Mouse (Mus musculus): ENCODE results near the gene Rab29. TPM values are rescaled to one million over a fixed set of nuclear protein-coding genes. Genes with fewer than 3 reads are reported as not detected.
"Not testable (repeated sequence)": the region's sequence is repeated elsewhere in the genome, so short reads cannot be mapped to it uniquely, and the experiment has no call there.

The Rab29 gene
- polyA plus RNA-seq, 1 experiment from 2014 or later: 10.2 TPM

- no peak overlapping the region for H3K4me3 ChIP-seq
- no peaks in the 10 kb centered on the region for H3K36me3 ChIP-seq
- H3K27me3 ChIP-seq (ENCODE audit: low read depth, poor library complexity, severe bottlenecking): peaks cover 17% of the 10 kb centered on the region
- peaks cover 9% of the 10 kb centered on the region for H3K4me1 ChIP-seq
- no peak for DNase-seq (ENCODE audit: low spot score)
- 83% methylated on average over 2 of the region's 2 CpGs for WGBS
- H3K27ac ChIP-seq (replicated peaks): no peak overlapping the region
- no peaks in the 10 kb centered on the region for H3K9me3 ChIP-seq (replicated peaks)
Measured at GRCm38 (mm10) chr1:131869561-131869960, 2.5 kb downstream of the Rab29 start.

DNA sequence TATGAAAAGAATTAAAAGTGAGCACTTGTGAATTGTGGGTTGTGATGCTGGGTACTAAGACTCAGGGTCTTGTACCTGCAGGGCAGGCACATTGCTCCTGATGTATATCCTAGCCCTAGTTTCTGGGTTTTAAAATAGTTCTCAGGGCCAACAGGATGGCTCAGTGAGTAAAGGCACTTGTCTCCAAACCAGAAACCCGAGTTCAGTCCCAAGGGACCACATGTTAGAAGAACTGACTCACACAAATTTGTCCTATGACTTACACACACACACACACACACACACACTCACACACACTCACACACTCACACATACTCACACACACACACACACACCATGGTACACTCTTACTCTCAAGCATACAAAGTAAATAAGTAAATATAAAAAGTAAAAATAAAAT, 5.8 kb downstream of the Rab29 start:
- Histone ChIP-seq H3K4me3 (no peak overlapping the region), H3K4me1 (peaks cover 4% of the 10 kb centered on the region), H3K9me3 (replicated peaks) (no peaks in the 10 kb centered on the region), H3K27ac (replicated peaks) (no peak overlapping the region), H3K36me3 (no peaks in the 10 kb centered on the region), H3K27me3 (ENCODE audit: low read depth, poor library complexity, severe bottlenecking) (peaks cover 13% of the 10 kb centered on the region)
- DNase-seq (ENCODE audit: low spot score): no peak
- 77% methylated on average over 1 of the region's 1 CpGs for WGBS

DNA sequence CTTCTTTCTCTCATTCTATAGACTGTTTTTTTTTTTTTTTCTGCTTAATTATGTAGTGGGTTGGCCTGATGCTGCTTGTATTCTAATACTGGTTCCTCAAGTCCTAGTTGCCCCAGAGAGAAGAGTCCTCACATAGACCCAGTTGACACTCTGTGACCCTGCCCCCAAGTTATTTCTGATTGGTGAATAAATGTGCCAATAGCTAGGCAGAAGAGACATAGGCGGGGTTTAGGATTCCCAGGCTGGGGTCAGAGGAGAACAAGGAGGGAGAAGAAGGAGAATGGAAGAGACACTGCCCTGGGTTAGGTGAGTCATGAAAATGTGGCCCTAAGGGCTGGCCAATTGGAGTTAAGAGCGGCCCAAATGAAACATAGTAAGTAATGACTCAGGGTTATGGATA, 12.8 kb downstream of the Rab29 start:
- no peak overlapping the region for H3K4me3 ChIP-seq
- no peaks in the 10 kb centered on the region for H3K27me3 ChIP-seq (ENCODE audit: low read depth, poor library complexity, severe bottlenecking)
- H3K27ac ChIP-seq (replicated peaks): no peak overlapping the region
- no peak for DNase-seq (ENCODE audit: low spot score)
- H3K4me1 ChIP-seq: peaks cover 16% of the 10 kb centered on the region
- no peaks in the 10 kb centered on the region for H3K9me3 ChIP-seq (replicated peaks)
- H3K36me3 ChIP-seq: no peaks in the 10 kb centered on the region
- WGBS: 67% methylated on average over 2 of the region's 2 CpGs

DNA sequence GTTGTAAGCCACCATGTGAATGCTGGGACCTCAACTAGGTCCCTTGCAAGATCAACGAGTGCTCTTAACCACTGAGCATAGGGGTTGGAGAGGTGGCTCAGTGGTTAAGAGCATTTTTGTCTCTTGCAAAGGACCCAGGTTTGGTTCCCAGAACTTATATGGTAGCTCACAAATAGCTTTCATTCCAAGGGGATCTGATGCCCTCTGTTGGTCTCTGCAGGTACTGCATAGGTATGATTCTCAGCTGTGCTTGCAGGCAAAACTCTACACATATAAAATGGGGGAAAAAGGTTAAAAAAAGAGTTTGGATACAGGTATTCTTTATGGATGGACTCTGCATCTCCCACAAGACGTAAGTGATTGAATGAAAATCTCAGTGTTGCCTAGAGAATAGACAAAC, 15.8 kb downstream of the Rab29 start:
- Histone ChIP-seq H3K9me3 (replicated peaks) (no peaks in the 10 kb centered on the region), H3K4me3 (no peak overlapping the region), H3K27me3 (ENCODE audit: low read depth, poor library complexity, severe bottlenecking) (no peaks in the 10 kb centered on the region), H3K36me3 (no peaks in the 10 kb centered on the region), H3K4me1 (peaks cover 16% of the 10 kb centered on the region), H3K27ac (replicated peaks) (no peak overlapping the region)
- 67% methylated on average over 2 of the region's 2 CpGs for WGBS
- DNase-seq (ENCODE audit: low spot score): peak; percentile 21

GRCm38 (mm10) chr1:131886173-131886572, 19.1 kb downstream of the Rab29 start:
- no peaks in the 10 kb centered on the region for H3K9me3 ChIP-seq (replicated peaks)
- H3K4me3 ChIP-seq: no peak overlapping the region
- H3K4me1 ChIP-seq: peaks cover 16% of the 10 kb centered on the region
- DNase-seq (ENCODE audit: low spot score): no peak
- 81% methylated on average over 2 of the region's 2 CpGs for WGBS
- H3K27me3 ChIP-seq (ENCODE audit: low read depth, poor library complexity, severe bottlenecking): no peaks in the 10 kb centered on the region
- no peak overlapping the region for H3K27ac ChIP-seq (replicated peaks)
- no peaks in the 10 kb centered on the region for H3K36me3 ChIP-seq

- no peak overlapping the region for H3K4me3 ChIP-seq
- 88% methylated on average over 3 of the region's 3 CpGs for WGBS
Measured at GRCm38 (mm10) chr1:131886641-131887040, 19.6 kb downstream of the Rab29 start.

GRCm38 (mm10) chr1:131890043-131890658, 23.1 kb downstream of the Rab29 start:
- 82% methylated on average over 6 of the region's 6 CpGs for WGBS
- H3K27me3 ChIP-seq (ENCODE audit: low read depth, poor library complexity, severe bottlenecking): no peaks in the 10 kb centered on the region
- no peak overlapping the region for H3K27ac ChIP-seq (replicated peaks)
- DNase-seq (ENCODE audit: low spot score): no peak
- H3K4me3 ChIP-seq: no peak overlapping the region
- H3K36me3 ChIP-seq: no peaks in the 10 kb centered on the region
- H3K4me1 ChIP-seq: no peaks in the 10 kb centered on the region
- no peaks in the 10 kb centered on the region for H3K9me3 ChIP-seq (replicated peaks)

More at GRCm38 (mm10) chr1:131886641-131887040, 19.6 kb downstream of the Rab29 start:
- no peak overlapping the region for H3K27ac ChIP-seq (replicated peaks)
- H3K9me3 ChIP-seq (replicated peaks): no peaks in the 10 kb centered on the region
- H3K4me1 ChIP-seq: peaks cover 13% of the 10 kb centered on the region
- H3K36me3 ChIP-seq: no peaks in the 10 kb centered on the region
- no peak for DNase-seq (ENCODE audit: low spot score)
- H3K27me3 ChIP-seq (ENCODE audit: low read depth, poor library complexity, severe bottlenecking): no peaks in the 10 kb centered on the region

- no peaks in the 10 kb centered on the region for H3K4me1 ChIP-seq
- H3K9me3 ChIP-seq (replicated peaks): no peaks in the 10 kb centered on the region
- WGBS: 74% methylated on average over 4 of the region's 4 CpGs
- no peaks in the 10 kb centered on the region for H3K36me3 ChIP-seq
- DNase-seq (ENCODE audit: low spot score): no peak
- no peak overlapping the region for H3K4me3 ChIP-seq
- no peaks in the 10 kb centered on the region for H3K27me3 ChIP-seq (ENCODE audit: low read depth, poor library complexity, severe bottlenecking)
- no peak overlapping the region for H3K27ac ChIP-seq (replicated peaks)
Measured at GRCm38 (mm10) chr1:131891436-131891835, 24.4 kb downstream of the Rab29 start.

DNA sequence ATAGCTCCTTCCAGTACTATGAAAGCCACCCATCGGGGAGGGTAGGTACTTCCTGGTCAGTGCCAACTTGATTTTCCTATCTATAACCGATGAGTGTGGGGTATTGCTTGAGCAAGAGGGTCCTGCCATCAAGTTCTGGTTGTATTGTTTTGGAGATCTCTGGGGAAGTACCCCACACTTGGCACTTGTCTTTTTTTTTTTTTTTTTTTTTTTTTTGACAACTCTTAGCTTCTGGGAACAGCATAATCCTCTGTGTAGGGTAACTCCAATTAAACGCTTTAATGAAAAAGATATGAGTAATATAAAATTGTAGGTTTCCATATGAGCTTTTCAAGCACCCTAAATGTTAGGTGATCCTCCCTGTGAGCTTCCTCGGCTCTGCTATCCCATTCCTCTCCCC, 35.7 kb downstream of the Rab29 start:
- no peaks in the 10 kb centered on the region for H3K36me3 ChIP-seq
- no peak for DNase-seq (ENCODE audit: low spot score)
- H3K27ac ChIP-seq (replicated peaks): no peak overlapping the region
- no peak overlapping the region for H3K4me3 ChIP-seq
- H3K27me3 ChIP-seq (ENCODE audit: low read depth, poor library complexity, severe bottlenecking): peaks cover 22% of the 10 kb centered on the region
- no peaks in the 10 kb centered on the region for H3K4me1 ChIP-seq
- H3K9me3 ChIP-seq (replicated peaks): no peaks in the 10 kb centered on the region
- 90% methylated on average over 4 of the region's 4 CpGs for WGBS

GRCm38 (mm10) chr1:131903251-131903650, 36.2 kb downstream of the Rab29 start:
- DNase-seq (ENCODE audit: low spot score): no peak
- 90% methylated on average over 7 of the region's 7 CpGs for WGBS

DNA sequence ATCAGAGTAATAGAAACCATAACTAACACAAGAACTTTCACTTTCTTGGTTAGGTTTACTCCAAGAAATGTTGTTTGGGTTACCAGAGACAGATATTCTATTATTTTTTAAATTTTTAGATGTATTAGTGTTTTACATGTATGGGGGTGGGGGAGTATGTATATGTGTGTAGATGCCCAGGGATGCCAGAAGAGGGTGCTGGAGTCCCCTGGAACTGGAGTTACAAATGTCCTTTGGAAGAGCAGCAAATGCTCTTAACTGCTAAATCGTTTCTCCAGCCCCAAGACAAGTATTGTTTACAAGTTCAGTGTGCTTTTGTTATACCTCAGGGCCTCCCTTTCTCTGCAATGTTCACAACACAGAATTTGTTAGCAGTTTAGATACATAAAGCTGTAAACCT, 38.5 kb downstream of the Rab29 start:
- no peaks in the 10 kb centered on the region for H3K9me3 ChIP-seq (replicated peaks)
- no peaks in the 10 kb centered on the region for H3K4me1 ChIP-seq
- H3K27me3 ChIP-seq (ENCODE audit: low read depth, poor library complexity, severe bottlenecking): peaks cover 32% of the 10 kb centered on the region
- no peak overlapping the region for H3K4me3 ChIP-seq
- WGBS: 19% methylated on average over 1 of the region's 1 CpGs
- DNase-seq (ENCODE audit: low spot score): no peak
- no peak overlapping the region for H3K27ac ChIP-seq (replicated peaks)
- no peaks in the 10 kb centered on the region for H3K36me3 ChIP-seq

More at GRCm38 (mm10) chr1:131903251-131903650, 36.2 kb downstream of the Rab29 start:
- Histone ChIP-seq H3K4me1 (no peaks in the 10 kb centered on the region), H3K36me3 (no peaks in the 10 kb centered on the region), H3K4me3 (no peak overlapping the region), H3K27ac (replicated peaks) (no peak overlapping the region), H3K9me3 (replicated peaks) (no peaks in the 10 kb centered on the region), H3K27me3 (ENCODE audit: low read depth, poor library complexity, severe bottlenecking) (peaks cover 28% of the 10 kb centered on the region)

DNA sequence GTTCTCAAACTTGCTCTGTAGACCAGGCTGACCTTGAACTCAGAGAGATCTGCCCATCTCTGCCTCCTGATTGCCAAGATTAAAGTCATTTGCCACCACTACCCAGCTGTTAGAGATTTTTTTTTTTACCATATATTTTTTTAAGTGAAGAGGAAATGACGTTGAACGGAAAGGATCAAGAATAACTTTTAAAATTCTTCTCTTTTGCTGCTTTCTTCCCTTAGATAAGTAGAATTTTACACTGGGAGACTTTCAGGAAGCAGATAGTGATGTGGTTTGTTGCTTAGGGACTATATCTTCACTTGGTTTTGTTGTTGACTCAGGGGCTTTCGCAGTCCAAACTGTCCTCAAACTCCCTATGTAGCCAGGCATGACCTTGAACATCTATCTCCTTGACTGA, 41.4 kb downstream of the Rab29 start:
- DNase-seq (ENCODE audit: low spot score): no peak
- H3K9me3 ChIP-seq (replicated peaks): no peaks in the 10 kb centered on the region
- H3K27ac ChIP-seq (replicated peaks): no peak overlapping the region
- H3K36me3 ChIP-seq: peaks cover 15% of the 10 kb centered on the region
- H3K4me1 ChIP-seq: peaks cover 15% of the 10 kb centered on the region
- peaks cover 32% of the 10 kb centered on the region for H3K27me3 ChIP-seq (ENCODE audit: low read depth, poor library complexity, severe bottlenecking)
- 93% methylated on average over 3 of the region's 3 CpGs for WGBS
- no peak overlapping the region for H3K4me3 ChIP-seq

DNA sequence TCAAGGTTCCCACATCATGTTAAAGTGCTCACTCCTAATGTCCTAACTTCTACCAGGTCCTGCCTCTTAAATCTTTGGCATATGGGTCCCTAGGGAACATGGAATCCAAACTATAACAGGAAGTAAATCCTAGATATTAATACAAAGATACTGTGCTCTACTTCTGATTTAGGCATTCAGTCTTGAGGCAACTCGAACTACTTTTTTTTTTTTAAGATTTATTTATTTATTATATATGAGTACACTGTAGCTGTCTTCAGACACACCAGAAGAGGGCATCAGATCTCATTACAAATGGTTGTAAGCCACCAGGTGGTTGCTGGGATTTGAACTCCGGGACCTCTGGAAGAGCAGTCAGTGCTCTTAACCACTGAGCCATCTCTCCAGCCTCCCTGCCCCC, 42.2 kb downstream of the Rab29 start:
- Histone ChIP-seq H3K4me1 (peaks cover 15% of the 10 kb centered on the region), H3K27me3 (ENCODE audit: low read depth, poor library complexity, severe bottlenecking) (peaks cover 32% of the 10 kb centered on the region), H3K36me3 (peaks cover 20% of the 10 kb centered on the region)
- not testable (repeated sequence) for H3K27ac ChIP-seq (replicated peaks); DNase-seq (ENCODE audit: low spot score); H3K9me3 ChIP-seq (replicated peaks); H3K4me3 ChIP-seq
- 96% methylated on average over 2 of the region's 2 CpGs for WGBS

Measured in midbrain, embryonic 10.5 days (tissue).